Mouse (Mus musculus): Measurements from ENCODE around the gene Gm8994.

The Gm8994 gene

GRCm38 (mm10) chr6:136363313-136363712 lies 36.0 kb downstream of the Gm8994 start:
- DNase-seq (ENCODE audit: low spot score in 2 of 2): no peak

GRCm38 (mm10) chr6:136364008-136364407 lies 36.7 kb downstream of the Gm8994 start:
- no peak for DNase-seq (ENCODE audit: low spot score in 2 of 2)

DNA sequence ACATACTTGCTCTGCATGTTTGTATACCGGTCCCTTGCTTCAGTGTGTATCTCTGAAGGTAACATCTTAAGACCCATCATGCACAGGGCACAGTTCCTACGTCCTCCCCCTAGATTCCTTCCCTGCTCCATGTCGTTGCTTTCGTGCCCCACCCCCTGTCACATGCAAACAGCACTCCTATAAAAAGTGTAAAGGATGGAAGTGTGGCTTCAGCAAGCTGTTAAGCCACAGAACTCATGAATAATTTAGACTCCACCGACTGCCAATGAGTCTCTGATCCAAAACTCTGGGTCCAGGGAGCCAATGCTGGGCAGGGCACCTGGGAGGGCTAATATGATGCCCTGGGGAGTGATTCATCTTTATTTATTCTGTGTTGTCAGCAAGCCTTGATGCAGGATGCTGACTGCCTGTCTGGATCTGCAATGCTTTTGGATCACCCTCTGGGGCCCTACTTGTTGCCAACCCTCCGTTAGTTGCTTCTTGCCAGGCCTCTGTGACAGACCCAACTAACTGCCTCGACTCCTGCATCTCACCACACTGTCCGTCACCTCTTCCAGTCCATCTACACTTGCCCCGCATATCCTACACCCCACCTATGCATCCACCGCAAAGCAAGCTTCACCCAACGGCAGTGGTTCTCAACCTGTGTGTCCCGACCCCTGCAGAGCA lies 37.2 kb downstream of the Gm8994 start:
- DNase-seq (ENCODE audit: low spot score in 2 of 2): no peak

DNA sequence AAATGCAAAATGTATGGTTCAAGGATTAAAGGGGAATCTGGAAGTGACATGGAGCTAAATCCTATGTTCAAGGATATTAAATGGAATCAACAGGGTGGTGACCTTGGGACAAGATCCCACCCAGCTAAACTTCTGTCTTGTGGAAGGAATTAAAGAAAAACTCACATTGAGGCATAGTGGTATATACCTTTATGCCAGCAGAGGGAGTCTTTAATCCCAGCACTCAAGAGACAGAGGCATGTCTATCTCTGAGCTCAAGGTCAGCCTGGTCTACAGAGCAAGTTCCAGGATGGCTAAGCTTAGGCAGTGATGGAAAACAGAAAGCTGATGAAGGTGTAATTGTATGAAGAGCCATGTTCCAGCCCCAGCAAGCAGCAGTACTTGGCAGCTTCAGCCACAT lies 48.8 kb downstream of the Gm8994 start:
- no peak for DNase-seq (ENCODE audit: low spot score in 2 of 2)

Data from thymus, postnatal 10 days (tissue).